Mouse (Mus musculus): ENCODE data around the gene Kbtbd3. TPM values are rescaled to one million over a fixed set of nuclear protein-coding genes. Genes with fewer than 3 reads are reported as not detected.

The Kbtbd3 gene
- total RNA-seq, 2 experiments from 2014 or later = 9.7 to 10.1 TPM

Small RNAs within 50 kb of the gene (microRNA-seq; reads per million reads assigned to microRNA genes)
- gene Gm22195 (0 reads per million in 2 experiments), gene Gm23992 (0 reads per million in 2 experiments)

Other genes starting within 250 kb of the Kbtbd3 start
- 10 to 100 TPM; 23.5 to 24.9 TPM for gene Aasdhppt, start 362 bp upstream of the Kbtbd3 start, total RNA-seq (2021)
- gene Msantd4, start 66.7 kb downstream of the Kbtbd3 start, total RNA-seq (2021) = 10 to 100 TPM; 51.2 to 54.7 TPM